Mouse (Mus musculus): ENCODE data around the gene Dnaja3.

DNA sequence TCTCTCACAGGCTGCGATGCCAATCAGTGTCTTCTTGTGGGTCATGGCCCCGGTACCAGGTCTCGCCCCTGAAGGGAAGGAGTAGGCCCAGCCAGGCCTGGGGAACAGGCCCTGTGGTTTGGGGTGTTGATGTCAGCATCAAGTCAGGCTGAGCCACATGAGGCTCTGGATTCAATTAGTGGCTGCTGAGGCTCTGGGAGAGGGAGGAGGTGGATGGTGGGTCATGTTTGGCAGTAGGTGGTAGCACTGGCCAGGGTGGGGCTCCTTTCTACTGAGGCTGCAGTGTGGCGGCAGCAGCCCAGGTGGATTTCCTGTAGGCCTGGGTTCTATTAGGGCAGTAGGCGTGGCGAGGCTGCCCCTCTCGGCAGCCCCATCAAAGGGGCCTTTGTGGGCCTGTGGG, 11.8 kb downstream of the Dnaja3 start:
- TF ChIP-seq CTCF (IDR thresholded peaks at IDR 0.05; ENCODE audit: low read depth) = no peak
- TF ChIP-seq EP300 (IDR thresholded peaks at IDR 0.05; ENCODE audit: low read depth) = no peak

Data from heart, postnatal 0 days (tissue).